Mouse (Mus musculus): ENCODE data around the gene Csrnp3.

Csrnp3 gene

DNA sequence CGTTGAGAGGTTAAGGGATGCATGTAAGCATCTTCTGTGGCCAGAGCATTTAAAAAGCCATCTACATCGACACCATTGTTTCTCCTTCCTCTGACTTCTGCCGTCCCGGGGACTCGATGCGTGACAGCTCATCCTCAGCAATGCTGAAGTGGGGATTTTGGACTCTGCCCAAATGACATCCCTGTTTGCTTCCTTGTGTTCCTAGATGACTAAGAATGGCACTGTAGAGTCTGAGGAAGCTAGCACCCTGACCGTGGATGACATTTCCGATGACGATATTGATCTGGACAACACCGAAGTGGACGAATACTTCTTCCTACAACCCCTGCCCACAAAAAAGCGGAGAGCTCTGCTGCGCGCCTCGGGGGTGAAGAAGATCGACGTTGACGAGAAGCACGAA, 173.7 kb downstream of the Csrnp3 start:
- DNase-seq (ENCODE audit: low read depth, low spot score): no peak

DNA sequence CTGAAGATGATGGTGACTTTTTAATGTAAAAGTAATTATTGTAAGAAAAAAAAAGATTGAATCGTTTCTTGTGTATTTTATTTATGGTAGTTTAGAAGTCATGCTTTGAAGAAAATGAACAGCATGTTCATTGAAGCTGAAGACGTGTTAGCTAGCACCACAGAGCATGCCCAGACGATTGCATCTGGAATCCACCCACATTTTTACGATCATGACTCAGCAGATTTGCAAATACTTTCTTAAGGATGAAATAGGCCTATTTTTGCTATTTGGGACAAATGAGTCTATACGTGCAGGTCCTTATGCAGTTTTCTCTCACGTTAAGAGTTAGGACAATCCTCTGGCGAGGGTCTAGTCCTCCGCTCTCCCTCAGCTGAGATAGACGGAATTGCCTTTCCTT, 177.9 kb downstream of the Csrnp3 start:
- DNase-seq (ENCODE audit: low read depth, low spot score): no peak

DNA sequence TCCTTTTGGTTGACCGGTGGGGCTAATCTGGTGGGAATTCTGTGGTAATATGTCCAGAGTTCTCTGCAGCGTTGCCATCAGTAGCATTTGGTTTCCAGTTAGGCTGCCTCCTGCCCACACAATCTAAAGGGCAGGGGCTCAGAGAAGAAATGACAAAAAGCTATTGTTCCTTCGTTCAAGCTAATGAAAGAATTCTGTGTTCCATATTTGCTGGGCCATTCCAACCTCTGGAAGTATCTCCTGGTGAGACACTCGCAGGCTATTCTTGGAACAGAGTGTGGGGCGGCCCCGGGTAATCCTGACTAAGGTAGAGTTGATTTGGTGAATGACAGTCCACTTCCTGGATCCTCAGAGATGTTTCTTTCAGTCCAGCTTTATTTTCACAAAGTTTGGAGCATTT, 179.3 kb downstream of the Csrnp3 start:
- DNase-seq (ENCODE audit: low read depth, low spot score): no peak

DNA sequence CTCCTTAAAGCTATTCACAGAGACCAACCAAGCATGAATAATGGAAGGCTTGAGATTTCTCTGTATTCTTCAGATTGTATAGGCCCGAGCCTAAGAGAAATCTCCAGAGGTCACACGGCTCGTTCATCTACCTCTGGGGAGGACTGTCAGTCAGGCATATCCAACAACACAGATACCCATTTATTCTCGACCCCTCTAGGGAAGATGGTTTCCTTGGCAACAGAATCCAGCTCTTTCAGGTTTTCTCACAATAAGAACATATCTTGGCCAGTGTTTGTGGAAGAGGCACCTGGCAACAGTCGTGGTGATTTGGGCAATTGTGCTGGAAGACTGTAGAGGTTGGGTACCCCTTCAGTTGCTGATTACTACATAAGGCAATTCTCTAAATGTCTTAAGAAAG, 183.2 kb downstream of the Csrnp3 start:
- DNase-seq (ENCODE audit: low read depth, low spot score): no peak

DNA sequence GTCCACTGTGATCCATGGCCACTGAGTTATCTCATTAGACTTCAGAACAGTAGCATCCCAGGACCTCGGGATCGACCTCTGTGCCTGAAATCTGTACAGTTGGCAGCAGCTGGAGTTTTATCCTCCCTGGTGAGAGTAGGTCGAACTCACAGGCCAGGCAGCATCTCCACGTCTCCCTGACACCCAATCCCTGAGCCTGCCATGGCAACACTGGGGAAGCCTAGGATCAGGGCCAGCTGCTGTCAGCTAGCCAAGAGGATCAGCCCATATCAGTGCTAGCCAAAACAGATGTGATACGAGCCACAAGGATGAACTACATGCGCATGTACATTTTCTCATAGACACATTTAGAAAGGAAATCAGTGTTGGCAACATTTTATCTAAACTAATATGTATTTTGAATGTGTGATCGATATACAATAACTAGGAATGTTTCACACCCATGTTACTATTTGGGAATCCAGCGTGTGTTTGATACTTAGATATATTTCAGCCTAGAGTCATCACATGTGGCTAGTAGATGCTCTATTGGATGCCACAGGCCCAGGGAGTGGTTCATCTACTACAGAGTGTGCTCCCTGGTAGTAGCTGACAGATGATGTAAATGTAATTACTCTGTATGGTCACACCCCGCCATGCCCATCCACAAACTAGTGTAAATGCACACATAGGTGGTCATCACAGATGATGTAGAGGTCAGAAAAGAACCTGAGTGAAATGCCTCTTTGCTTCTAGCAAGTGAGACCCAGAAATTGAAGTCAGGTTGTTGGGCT, 189.5 kb downstream of the Csrnp3 start:
- no peak for DNase-seq (ENCODE audit: low read depth, low spot score)

DNA sequence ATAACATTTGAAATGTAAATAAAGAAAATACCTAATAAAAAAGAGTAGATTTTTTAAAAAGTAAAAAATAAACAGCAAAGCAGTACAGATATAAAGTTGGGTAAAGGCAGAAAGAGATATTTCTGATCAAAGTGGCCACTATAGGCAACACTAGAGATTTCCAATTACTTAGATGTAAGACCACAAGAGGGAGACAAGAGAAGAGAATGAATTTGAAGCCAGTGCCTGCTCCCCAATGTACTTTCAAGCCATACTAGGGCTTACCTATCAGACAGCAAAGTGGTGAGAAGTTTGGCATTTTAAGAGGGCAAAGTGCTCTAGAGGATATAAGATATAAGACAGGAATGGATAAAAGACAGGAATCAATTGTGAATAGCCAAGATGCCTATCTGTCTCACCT, 195.0 kb downstream of the Csrnp3 start:
- no peak for DNase-seq (ENCODE audit: low read depth, low spot score)

DNA sequence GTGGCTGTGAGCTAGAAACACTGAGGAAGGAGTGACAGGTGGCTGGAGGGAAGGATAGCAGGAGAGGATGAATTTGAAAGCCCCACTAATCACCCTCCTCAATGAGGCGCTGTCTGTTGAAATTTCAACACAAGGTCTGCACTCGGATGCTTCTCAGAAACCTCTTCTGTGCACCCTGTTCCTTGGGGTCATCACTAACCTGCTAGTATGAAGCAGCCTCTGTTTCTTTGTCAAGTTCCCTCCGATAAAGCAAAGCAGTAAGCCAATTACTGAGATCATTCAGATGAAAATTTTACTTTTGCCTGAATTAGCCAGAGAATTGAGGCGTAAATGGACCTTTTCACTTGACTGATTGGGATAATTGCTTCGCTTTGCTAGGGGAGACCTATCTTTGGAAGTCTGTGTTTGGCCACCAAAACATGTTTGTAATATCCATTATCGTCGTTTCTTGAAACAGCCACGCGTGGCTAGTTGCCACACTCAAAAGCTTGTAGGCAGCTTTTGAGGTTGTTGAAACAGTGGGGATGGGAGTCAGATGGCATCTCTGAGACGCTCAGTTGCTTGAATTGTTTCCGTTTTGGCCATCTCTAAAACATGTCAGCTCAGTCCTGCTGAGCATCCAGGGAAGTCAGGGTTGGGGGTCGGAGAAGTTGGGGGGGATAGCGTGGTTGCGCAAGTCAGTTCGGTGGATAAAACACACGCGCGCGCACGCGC, 195.8 kb downstream of the Csrnp3 start:
- no peak for DNase-seq (ENCODE audit: low read depth, low spot score)

DNA sequence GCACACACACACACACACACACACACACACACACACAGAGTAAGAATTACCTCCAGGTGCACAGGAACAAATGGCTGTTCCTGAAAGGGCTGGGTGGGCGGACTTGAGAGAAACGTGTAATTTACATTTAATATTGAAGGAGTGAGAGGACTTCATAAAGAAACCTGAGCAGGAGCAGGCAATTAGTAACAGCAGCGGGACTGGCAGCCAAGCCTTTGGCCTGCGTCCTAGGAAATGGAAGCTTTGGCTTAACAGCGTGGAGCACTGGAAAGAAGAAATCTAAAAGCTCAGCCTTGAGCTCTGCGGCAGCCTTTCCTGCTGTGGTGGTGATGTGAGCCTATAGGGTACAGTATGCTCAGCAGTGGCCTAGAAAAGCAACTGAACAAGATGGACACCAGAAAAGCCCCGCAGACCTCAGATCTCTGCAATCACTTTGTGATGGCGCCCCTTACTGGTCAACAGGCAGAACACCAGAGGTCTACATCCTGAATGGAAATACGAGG, 196.4 kb downstream of the Csrnp3 start:
- no peak for DNase-seq (ENCODE audit: low read depth, low spot score)

DNA sequence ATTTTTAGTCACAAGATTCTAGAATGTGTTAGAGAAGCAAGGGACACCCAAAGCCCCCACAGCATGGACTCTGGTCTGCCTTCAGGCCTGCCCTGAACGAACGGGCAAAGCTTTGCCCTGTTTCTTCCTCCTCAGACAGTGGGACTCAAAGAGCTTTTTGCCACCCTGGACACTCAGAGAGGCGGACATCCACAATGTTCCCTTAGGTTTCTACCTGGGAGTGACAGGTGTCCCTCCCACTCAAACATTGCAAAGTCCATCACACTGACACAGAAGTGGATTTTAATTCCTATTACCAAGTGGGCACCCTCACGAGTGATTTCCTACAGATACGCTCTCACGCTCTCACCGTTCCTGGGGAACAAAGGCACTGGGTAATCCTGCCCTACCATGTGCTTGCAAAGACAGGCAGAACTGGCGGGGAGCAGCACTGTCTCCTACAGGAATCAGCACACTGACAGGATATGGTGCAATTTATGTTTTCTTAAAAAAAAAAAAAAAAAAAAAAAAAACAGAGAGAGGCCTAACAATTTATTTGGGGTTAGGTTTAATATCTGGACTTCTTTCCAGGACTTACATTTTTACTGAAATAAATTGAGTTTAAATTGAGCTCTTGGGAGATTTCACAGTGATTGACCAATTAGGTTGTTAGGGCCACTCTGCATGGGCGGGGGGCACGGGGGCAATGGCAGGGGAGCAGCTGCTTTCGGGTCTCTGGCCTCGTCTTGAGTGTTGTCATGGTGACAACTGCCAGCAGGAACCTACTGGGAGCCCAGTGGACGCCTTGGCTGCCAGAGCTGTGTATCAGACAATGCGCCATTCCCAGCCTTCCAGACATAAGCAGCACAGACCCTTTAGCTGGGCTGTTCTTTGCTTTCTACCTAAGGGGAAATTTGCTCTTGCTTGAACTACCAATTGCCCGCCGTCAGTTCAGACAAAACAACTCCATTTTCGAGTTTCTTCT, 198.2 kb downstream of the Csrnp3 start:
- DNase-seq (ENCODE audit: low read depth, low spot score): no peak

DNA sequence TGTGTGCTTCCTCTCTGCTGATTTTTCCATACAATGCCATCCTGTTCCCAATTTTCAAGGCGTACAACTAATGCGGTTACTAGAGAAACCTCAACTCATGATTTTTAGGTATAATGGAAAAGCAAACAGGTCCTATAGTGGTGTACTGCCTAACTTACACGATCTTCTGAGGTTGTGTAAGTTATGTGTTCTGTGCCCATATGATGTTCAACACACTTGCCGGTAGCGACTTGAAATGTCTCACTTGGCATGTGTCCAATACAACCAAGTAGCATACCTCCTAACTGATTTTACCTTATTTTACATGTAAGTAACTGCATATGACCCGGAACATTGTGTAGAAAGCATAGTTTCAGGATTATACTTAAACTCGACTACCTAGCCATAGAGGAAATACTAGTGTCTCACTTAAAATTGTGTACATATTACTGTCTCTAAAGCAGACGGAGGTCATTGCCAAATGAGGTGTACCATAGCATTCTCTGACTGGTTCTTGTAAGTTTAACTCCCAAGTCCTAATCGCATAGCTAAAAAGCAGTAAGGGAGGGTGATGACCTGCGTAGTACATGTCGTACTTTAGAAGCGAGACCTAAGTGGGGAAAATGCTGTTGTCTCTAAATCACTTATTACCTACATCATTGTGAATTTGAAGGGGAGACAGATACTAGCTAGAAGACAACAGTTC, 199.0 kb downstream of the Csrnp3 start:
- no peak for DNase-seq (ENCODE audit: low read depth, low spot score)

DNA sequence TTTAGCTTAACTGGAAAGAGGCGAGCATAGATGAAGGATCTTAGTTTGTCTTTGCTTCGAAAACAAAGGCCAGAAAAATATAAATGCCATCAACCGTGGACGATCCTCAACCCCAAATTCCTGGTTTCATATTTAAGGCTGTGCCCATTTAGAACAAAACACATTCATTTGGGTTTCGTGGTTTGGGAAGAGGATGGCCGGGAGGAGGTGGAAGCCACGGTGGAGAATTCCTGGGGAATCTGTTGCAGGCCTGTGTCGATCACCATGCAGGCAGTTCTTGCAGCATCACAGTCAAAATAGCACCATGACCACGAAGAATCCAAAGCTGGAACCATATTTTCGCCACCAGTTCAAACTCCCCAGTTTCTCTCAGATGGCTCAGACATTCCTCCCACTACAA, 217.7 kb downstream of the Csrnp3 start:
- DNase-seq (ENCODE audit: low read depth, low spot score): no peak

DNA sequence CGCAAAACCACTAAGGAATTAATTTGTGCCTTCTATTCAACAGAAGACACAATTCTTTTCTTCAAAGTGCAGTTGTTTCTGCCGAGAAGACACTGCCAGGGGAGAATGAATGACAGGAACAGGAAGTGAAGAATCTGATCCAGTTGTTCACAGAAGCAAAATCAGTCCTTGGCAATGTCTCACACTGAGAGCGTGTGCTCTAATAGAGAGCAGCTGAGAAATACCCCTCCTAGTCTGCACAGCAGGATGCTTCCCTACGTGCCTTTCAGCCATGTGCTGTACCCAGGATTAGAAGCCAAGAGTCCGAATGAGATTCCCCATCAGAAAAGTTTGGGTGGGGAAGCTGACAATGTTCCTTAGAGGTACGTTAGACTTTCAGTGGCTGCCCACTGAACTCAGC, 223.9 kb downstream of the Csrnp3 start:
- no peak for DNase-seq (ENCODE audit: low read depth, low spot score)

DNA sequence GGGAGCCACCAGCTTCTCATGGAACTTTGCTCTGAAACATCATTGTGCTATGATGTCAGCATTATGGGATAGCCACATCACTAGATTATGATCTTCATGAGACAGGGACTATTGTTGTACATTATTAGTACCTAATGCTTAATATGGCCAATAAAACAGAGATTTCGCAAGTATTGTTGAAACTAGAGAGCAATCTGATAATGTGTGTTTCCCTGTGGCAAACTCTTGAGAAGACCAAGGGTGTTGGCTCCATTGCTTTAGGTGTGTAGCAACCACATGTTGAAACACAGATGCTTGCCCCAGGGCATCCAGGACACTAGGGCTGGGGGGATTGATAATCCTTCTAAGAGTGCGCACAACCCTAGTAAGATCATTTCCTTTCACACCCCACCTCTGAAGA, 235.2 kb downstream of the Csrnp3 start:
- DNase-seq (ENCODE audit: low read depth, low spot score): no peak
